Mouse (Mus musculus): ENCODE measurements around the gene Drg1.

GRCm38 (mm10) chr11:3287131-3287530, 20.9 kb upstream of the Drg1 start:
- TF ChIP-seq CTCF (conservative IDR thresholded peaks at IDR 0.05; ENCODE audit: low read length): no peak
- TF ChIP-seq POU5F1 (IDR thresholded peaks at IDR 0.05; ENCODE audit: borderline replicate concordance, low read length): no peak

All from E14TG2a.4 (cell line).